Mouse (Mus musculus) kidney, adult 11 months (tissue): ENCODE measurements around the gene Olfr1395.

ENCODE experiments used
- DNase-seq: peaks from one replicate; pipeline ENCODE4 v3.0.0; 2022

Gene Olfr1395

GRCm38 (mm10) chr11:49141974-49142373 lies at the start of gene Olfr1395:
Gene Olfr1395, plus strand, starts transcription at chr11:49142274.
- DNase-seq = no peak

GRCm38 (mm10) chr11:49092786-49093185 lies 49.3 kb upstream of the Olfr1395 start:
- no peak for DNase-seq

GRCm38 (mm10) chr11:49093861-49094660 lies 48.0 kb upstream of the Olfr1395 start:
- no peak for DNase-seq

GRCm38 (mm10) chr11:49095367-49095766 lies 46.7 kb upstream of the Olfr1395 start:
- no peak for DNase-seq

GRCm38 (mm10) chr11:49100409-49100808 lies 41.7 kb upstream of the Olfr1395 start:
- no peak for DNase-seq

- DNase-seq = no peak
Observed at GRCm38 (mm10) chr11:49101500-49101899, 40.6 kb upstream of the Olfr1395 start.

GRCm38 (mm10) chr11:49103047-49103693 lies 38.9 kb upstream of the Olfr1395 start:
- DNase-seq = peak; percentile 61

GRCm38 (mm10) chr11:49105752-49106151 lies 36.3 kb upstream of the Olfr1395 start:
- DNase-seq = no peak

GRCm38 (mm10) chr11:49107650-49108537 lies 34.2 kb upstream of the Olfr1395 start:
- DNase-seq = no peak

- no peak for DNase-seq
Observed at GRCm38 (mm10) chr11:49108833-49109232, 33.2 kb upstream of the Olfr1395 start.

GRCm38 (mm10) chr11:49111000-49111399 lies 31.1 kb upstream of the Olfr1395 start:
- DNase-seq = no peak

GRCm38 (mm10) chr11:49112624-49113219 lies 29.4 kb upstream of the Olfr1395 start:
- no peak for DNase-seq

GRCm38 (mm10) chr11:49114158-49114557 lies 27.9 kb upstream of the Olfr1395 start:
- no peak for DNase-seq

GRCm38 (mm10) chr11:49114774-49115173 lies 27.3 kb upstream of the Olfr1395 start, which contains the start of gene Olfr1396:
Gene Olfr1396, minus strand, starts transcription at chr11:49114874.
- DNase-seq = no peak

GRCm38 (mm10) chr11:49119635-49120034 lies 22.4 kb upstream of the Olfr1395 start:
- DNase-seq = no peak

GRCm38 (mm10) chr11:49124169-49124568 lies 17.9 kb upstream of the Olfr1395 start:
- no peak for DNase-seq

GRCm38 (mm10) chr11:49154077-49154476 lies 12.0 kb downstream of the Olfr1395 start, which contains the start of gene Olfr1394:
Gene Olfr1394, plus strand, starts transcription at chr11:49154377.
- DNase-seq = no peak

GRCm38 (mm10) chr11:49156821-49157814 lies 15.0 kb downstream of the Olfr1395 start:
- DNase-seq = no peak

GRCm38 (mm10) chr11:49168839-49169611 lies 27.0 kb downstream of the Olfr1395 start:
- no peak for DNase-seq

GRCm38 (mm10) chr11:49170576-49170975 lies 28.5 kb downstream of the Olfr1395 start:
- no peak for DNase-seq

- DNase-seq = no peak
Observed at GRCm38 (mm10) chr11:49175345-49175744, 33.3 kb downstream of the Olfr1395 start.
